In the genomic region with DNA sequence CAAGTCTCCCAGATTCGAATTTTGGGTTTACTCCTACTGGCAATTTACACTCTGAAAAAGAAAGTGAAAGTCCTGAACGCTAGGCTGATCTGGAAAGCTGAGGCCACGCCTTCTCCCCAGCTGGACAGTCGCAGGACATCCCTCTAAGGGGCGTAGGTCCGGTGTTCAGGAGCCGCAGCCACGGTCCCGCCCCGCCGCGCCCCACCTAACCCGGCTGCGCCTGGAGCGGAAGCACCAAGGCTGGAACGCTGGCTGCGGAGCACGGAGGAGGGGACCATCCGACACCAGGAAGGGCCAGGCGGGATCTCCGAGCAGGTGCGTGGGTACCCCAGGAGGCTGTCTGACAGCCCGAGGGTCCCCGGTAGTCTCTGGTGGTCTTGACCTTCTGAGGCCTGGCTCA, we compare ENCODE assay signal across 8 mouse cellular contexts. TPM values are rescaled to one million over a fixed set of nuclear protein-coding genes. Genes with fewer than 3 reads are reported as not detected.
DNase-seq lines count a peak whose midpoint lies in the region; ATAC-seq and TF ChIP-seq lines count a peak whose summit lies in the region.

A gene (minus strand): TSS at position 10 of the 400 bp plus-strand sequence.
A gene (plus strand): TSS at position 204 of the 400 bp plus-strand sequence.

- no peaks in the 10 kb centered on the region for H3K9me3 ChIP-seq in CH12.LX (replicated peaks; ENCODE audit: low read length)
- H3K9me3 ChIP-seq in forebrain, embryonic 12.5 days: no peaks in the 10 kb centered on the region
- H3K9me3 ChIP-seq in neural tube, embryonic 14.5 days (ENCODE audit: control insufficient read depth, low read length): no peaks in the 10 kb centered on the region

- TF ChIP-seq POLR2A in CH12.LX (IDR thresholded peaks at IDR 0.05; ENCODE audit: low read depth, low read length): peak; percentile 72; the same call in 1 of the 2 replicates

- peak within 1 kb of the TSS; percentile 91 for H3K4me2 ChIP-seq in CH12.LX (ENCODE audit: insufficient read depth, low read depth, poor library complexity, severe bottlenecking)
- H3K4me2 ChIP-seq in forebrain, embryonic 12.5 days: peak within 1 kb of the TSS; percentile 59
- H3K4me2 ChIP-seq in neural tube, embryonic 14.5 days (ENCODE audit: low read depth, low read length): peak within 1 kb of the TSS; percentile 46

- no peaks in the 10 kb centered on the region for H3K27me3 ChIP-seq in CH12.LX (replicated peaks)
- H3K27me3 ChIP-seq in forebrain, embryonic 12.5 days: no peaks in the 10 kb centered on the region
- H3K27me3 ChIP-seq in neural tube, embryonic 14.5 days (ENCODE audit: control insufficient read depth, insufficient read depth, low read length): no peaks in the 10 kb centered on the region

- peaks cover 11 to 27% of the 10 kb centered on the region in 2 experiments for H3K36me3 ChIP-seq in CH12.LX (replicated peaks in 1 of 2; ENCODE audit: control insufficient read depth in 1 of 2, insufficient read depth in 1 of 2, low read length in 1 of 2)
- H3K36me3 ChIP-seq in forebrain, embryonic 12.5 days (replicated peaks): no peaks in the 10 kb centered on the region
- no peaks in the 10 kb centered on the region for H3K36me3 ChIP-seq in neural tube, embryonic 14.5 days (ENCODE audit: control insufficient read depth, insufficient read depth, low read length)

- in situ Hi-C loops in CH12.LX (cut with MboI; ENCODE audit: low pct_ligation_motif_present, low pct_unique_long_range_greater_than_20kb, low sequenced_read_pairs): no loop called here

- no peak for ATAC-seq in forebrain, embryonic 12.5 days (ENCODE audit: low FRiP score)
- ATAC-seq in neural tube, embryonic 14.5 days (ENCODE audit: low read depth): no peak

- dilution Hi-C loops in CH12.LX (cut with MboI; ENCODE audit: extremely low pct_ligation_motif_present, extremely low pct_unique_long_range_greater_than_20kb, low sequenced_read_pairs): no loop called here

- intact Hi-C loops in heart, postnatal 10 days (cut with DNase I): loop anchor here (10.0 kb wide), 1 partner anchor 791 kb away; a partner anchor contains a TSS

- no peak for TF ChIP-seq EP300 in CH12.LX (IDR thresholded peaks at IDR 0.05; ENCODE audit: low read length)

- under 1% methylated on average over 24 of the region's 24 CpGs for WGBS in forebrain, embryonic 12.5 days
- WGBS in large intestine, adult 2 months: under 1% methylated on average over 24 of the region's 24 CpGs
- under 1% methylated on average over 24 of the region's 24 CpGs for WGBS in neural tube, embryonic 14.5 days

- no peak for TF ChIP-seq RAD21 in CH12.LX (IDR thresholded peaks at IDR 0.05; ENCODE audit: low read depth, low read length)

- H3K4me1 ChIP-seq in CH12.LX (ENCODE audit: control insufficient read depth in 1 of 2, insufficient read depth in 2 of 2): peaks cover 9 to 45% of the 10 kb centered on the region in 2 experiments
- peaks cover 19% of the 10 kb centered on the region for H3K4me1 ChIP-seq in forebrain, embryonic 12.5 days
- H3K4me1 ChIP-seq in neural tube, embryonic 14.5 days (ENCODE audit: control insufficient read depth, insufficient read depth, low read length): peaks cover 4% of the 10 kb centered on the region

- peak within 1 kb of the TSS; percentile 53 for H3K27ac ChIP-seq in CH12.LX (ENCODE audit: insufficient read depth, low read depth)
- H3K27ac ChIP-seq in forebrain, embryonic 12.5 days: no peak within 1 kb of the TSS
- H3K27ac ChIP-seq in neural tube, embryonic 14.5 days (ENCODE audit: low read depth, low read length): no peak within 1 kb of the TSS

- peak; percentile 92 for DNase-seq in CH12.LX (ENCODE audit: extremely low read depth)
- peak; percentile 81 for DNase-seq in c-Kit-positive CD71-positive TER-119-positive erythroid progenitor cells, embryonic 14.5 days (ENCODE audit: low spot score)
- DNase-seq in heart, postnatal 10 days: peak; percentile 89 to 92
- peak; percentile 85 for DNase-seq in large intestine, adult 2 months (ENCODE audit: low read depth, low spot score)
- peak; percentile 95 to 96 for DNase-seq in lung, adult 18-20 months
- peak; percentile 86 for DNase-seq in testis, postnatal 14 days (ENCODE audit: low spot score)

- peaks cover 25% of the 10 kb centered on the region for H3K79me2 ChIP-seq in CH12.LX (replicated peaks; ENCODE audit: control insufficient read depth, extremely low read depth, insufficient read depth, poor library complexity, severe bottlenecking)

- H3K9ac ChIP-seq in CH12.LX (ENCODE audit: insufficient read depth, low read depth): peak within 1 kb of the TSS; percentile 94
- H3K9ac ChIP-seq in forebrain, embryonic 12.5 days: peak within 1 kb of the TSS; percentile 46
- peak within 1 kb of the TSS; percentile 41 for H3K9ac ChIP-seq in neural tube, embryonic 14.5 days (replicated peaks; ENCODE audit: low read depth, low read length)

- TF ChIP-seq CTCF in CH12.LX (conservative IDR thresholded peaks at IDR 0.05 in 1 of 2, IDR thresholded peaks at IDR 0.05 in 1 of 2; ENCODE audit: low read depth in 2 of 2, low read length in 2 of 2): 0 out of 4 replicates have a peak, but pooled peaks of 1 of the 2 experiments have one; percentile 4

- H3K4me3 ChIP-seq in CH12.LX (replicated peaks in 1 of 3; ENCODE audit: low read depth in 2 of 3, low read length in 2 of 3, poor library complexity in 1 of 3): peak within 1 kb of the TSS; percentile 77 to 98 (median 86)
- peak within 1 kb of the TSS; percentile 41 for H3K4me3 ChIP-seq in forebrain, embryonic 12.5 days (replicated peaks)
- H3K4me3 ChIP-seq in neural tube, embryonic 14.5 days (ENCODE audit: low read depth, low read length): peak within 1 kb of the TSS; percentile 29

TF ChIP-seq in CH12.LX, 34 proteins besides CTCF, POLR2A, EP300 and RAD21:
- TF ChIP-seq MXI1 (IDR thresholded peaks at IDR 0.05; ENCODE audit: low read depth, low read length): peak; percentile 79
- peak; percentile 76 for TF ChIP-seq ELF1 (IDR thresholded peaks at IDR 0.05; ENCODE audit: low read depth, low read length)
- peak; percentile 63 for TF ChIP-seq NELFE (IDR thresholded peaks at IDR 0.05; ENCODE audit: low read depth, low read length)
- peak; percentile 87 for TF ChIP-seq SIN3A (IDR thresholded peaks at IDR 0.05; ENCODE audit: low read length)
- peak; percentile 58; the same call in 1 of the 2 replicates for TF ChIP-seq TBP (conservative IDR thresholded peaks at IDR 0.05; ENCODE audit: low read depth, low read length)
- TF ChIP-seq ZMIZ1 (IDR thresholded peaks at IDR 0.05; ENCODE audit: low read depth, low read length): peak; percentile 65
- TF ChIP-seq IRF4 (IDR thresholded peaks at IDR 0.05; ENCODE audit: low read depth, low read length): peak; percentile 86
- TF ChIP-seq MAX (IDR thresholded peaks at IDR 0.05; ENCODE audit: low read length): peak; percentile 68; the same call in 1 of the 2 replicates
- no peak for TF ChIP-seq GABPA (IDR thresholded peaks at IDR 0.05; ENCODE audit: insufficient replicate concordance, low read depth, low read length)
- peak; percentile 57 for TF ChIP-seq HCFC1 (IDR thresholded peaks at IDR 0.05; ENCODE audit: low read depth, low read length)
- TF ChIP-seq KAT2A (IDR thresholded peaks at IDR 0.05; ENCODE audit: insufficient replicate concordance, low read length): no peak
- TF ChIP-seq USF1 (IDR thresholded peaks at IDR 0.05; ENCODE audit: low read depth, low read length): no peak
- TF ChIP-seq TCF12 (IDR thresholded peaks at IDR 0.05; ENCODE audit: low read depth, low read length): peak; percentile 67; the same call in 1 of the 2 replicates
- peak; percentile 97 for TF ChIP-seq ETS1 (conservative IDR thresholded peaks at IDR 0.05; ENCODE audit: low read depth, low read length)
- no peak for TF ChIP-seq PAX5 (IDR thresholded peaks at IDR 0.05; ENCODE audit: low read length)
- peak; percentile 55 for TF ChIP-seq NRF1 (IDR thresholded peaks at IDR 0.05; ENCODE audit: low read depth, low read length)
- TF ChIP-seq MEF2A (IDR thresholded peaks at IDR 0.05; ENCODE audit: borderline replicate concordance, low read depth, low read length): peak; percentile 65; the same call in 1 of the 2 replicates
- peak; percentile 61; the same call in 1 of the 2 replicates for TF ChIP-seq MAZ (IDR thresholded peaks at IDR 0.05; ENCODE audit: low read depth, low read length)

RNA-seq across cellular contexts. Expression of the first gene that starts in this region (rescaled TPM):
- 7.8 and 8.6 TPM in 2 replicates for total RNA-seq in CH12.LX (2012; rRNA removed)
- 2.4 and 3.1 TPM in 2 replicates for total RNA-seq in CH12.LX (2014; rRNA removed)
- polyA plus RNA-seq in CH12.LX (2012; ENCODE audit: insufficient read length, low read depth): 10.8 and 12.3 TPM in 2 replicates
- polyA plus RNA-seq in forebrain, embryonic 12.5 days (2016; fragmentation: Nextera tagmentation; extraction: Ambion mirVana): 24.1 and 26.8 TPM in 2 replicates
- 1 to 10 TPM; 3.0 to 3.6 TPM for total RNA-seq in heart, postnatal 10 days (2021)
- 0.99 and 1.1 TPM in 2 replicates for polyA plus RNA-seq in large intestine, adult 2 months (2012; rRNA removed)
- polyA plus RNA-seq in neural tube, embryonic 14.5 days (2014; fragmentation: Nextera tagmentation; extraction: Ambion mirVana): 5.1 TPM in 2 replicates

RNA-seq across cellular contexts. Expression of the second gene that starts in this region (rescaled TPM):
- total RNA-seq in CH12.LX (2012; rRNA removed) (6.8 and 10.2 TPM in 2 replicates), CH12.LX (2014; rRNA removed) (5.6 and 6.1 TPM in 2 replicates)
- polyA plus RNA-seq in CH12.LX (2012; ENCODE audit: insufficient read length, low read depth): 11.3 and 13.0 TPM in 2 replicates
- 1.00 and 1.2 TPM in 2 replicates for polyA plus RNA-seq in forebrain, embryonic 12.5 days (2016; fragmentation: Nextera tagmentation; extraction: Ambion mirVana)
- 10 to 100 TPM; 26.8 to 29.4 TPM for total RNA-seq in heart, postnatal 10 days (2021)
- 9.5 and 13.3 TPM in 2 replicates for polyA plus RNA-seq in large intestine, adult 2 months (2012; rRNA removed)
- 1.3 TPM in 2 replicates for polyA plus RNA-seq in neural tube, embryonic 14.5 days (2014; fragmentation: Nextera tagmentation; extraction: Ambion mirVana)

Comparison
In these comparisons a context has a peak if more than half of its experiments do, and no peak if none do; other contexts are left out.
1. H3K4me3 ChIP-seq: peak in every context shown above with its lines; median percentile 86 in CH12.LX; 41 in forebrain, embryonic 12.5 days; 29 in neural tube, embryonic 14.5 days.
2. H3K9ac ChIP-seq: peak in every context shown above with its lines; median percentile 94 in CH12.LX; 46 in forebrain, embryonic 12.5 days; 41 in neural tube, embryonic 14.5 days.